Mouse (Mus musculus): ENCODE data around the gene Tgfbr1. TPM values are rescaled to one million over a fixed set of nuclear protein-coding genes. Genes with fewer than 3 reads are reported as not detected.

Tgfbr1 gene
- total and polyA plus RNA-seq, 3 experiments: 5.1 to 14.2 (median 13.8) TPM

- intact Hi-C loops (cut with DNase I): loop anchor here (5.0 kb wide), 1 partner anchor 962 kb away; no protein-coding TSS in a partner anchor
- H3K9ac ChIP-seq (ENCODE audit: low read depth, low read length): no peak overlapping the region
- H3K27me3 ChIP-seq (ENCODE audit: control insufficient read depth, insufficient read depth, low read length): no peaks in the 10 kb centered on the region
- no peak overlapping the region for H3K4me3 ChIP-seq
- 62% methylated on average over 7 of the region's 7 CpGs for WGBS
- no peak for DNase-seq
- TF ChIP-seq EP300 (IDR thresholded peaks at IDR 0.05; ENCODE audit: insufficient read depth, low read depth, low read length) (no peak), POLR2A (IDR thresholded peaks at IDR 0.05; ENCODE audit: insufficient read depth, low read depth, low read length) (no peak), CTCF (IDR thresholded peaks at IDR 0.05) (no peak)
- no peaks in the 10 kb centered on the region for H3K36me3 ChIP-seq (ENCODE audit: control insufficient read depth, insufficient read depth, low read length)
- peaks cover 1% of the 10 kb centered on the region; the same call in 1 of the 2 replicates for H3K4me1 ChIP-seq (ENCODE audit: control insufficient read depth, insufficient read depth, low read length)
- no peak overlapping the region for H3K27ac ChIP-seq
- no peaks in the 10 kb centered on the region for H3K79me2 ChIP-seq (replicated peaks; ENCODE audit: control insufficient read depth, insufficient read depth, low read length)
Measured at GRCm38 (mm10) chr4:47420191-47420590, 67.2 kb downstream of the Tgfbr1 start.

GRCm38 (mm10) chr4:47422194-47422593 is 69.2 kb downstream of the Tgfbr1 start:
- Histone ChIP-seq H3K9ac (ENCODE audit: low read depth, low read length) (no peak overlapping the region), H3K4me3 (no peak overlapping the region), H3K27me3 (ENCODE audit: control insufficient read depth, insufficient read depth, low read length) (no peaks in the 10 kb centered on the region), H3K4me1 (ENCODE audit: control insufficient read depth, insufficient read depth, low read length) (peaks cover 1% of the 10 kb centered on the region; the same call in 1 of the 2 replicates), H3K36me3 (ENCODE audit: control insufficient read depth, insufficient read depth, low read length) (no peaks in the 10 kb centered on the region), H3K27ac (no peak overlapping the region), H3K79me2 (replicated peaks; ENCODE audit: control insufficient read depth, insufficient read depth, low read length) (no peaks in the 10 kb centered on the region)
- intact Hi-C loops (cut with DNase I): loop anchor here (5.0 kb wide), 1 partner anchor 960 kb away; no protein-coding TSS in a partner anchor
- no peak for DNase-seq
- TF ChIP-seq CTCF (IDR thresholded peaks at IDR 0.05) (no peak), POLR2A (IDR thresholded peaks at IDR 0.05; ENCODE audit: insufficient read depth, low read depth, low read length) (no peak), EP300 (IDR thresholded peaks at IDR 0.05; ENCODE audit: insufficient read depth, low read depth, low read length) (no peak)
- WGBS: 28% methylated on average over 3 of the region's 3 CpGs

- 86% methylated on average over 3 of the region's 3 CpGs for WGBS
- Histone ChIP-seq H3K36me3 (ENCODE audit: control insufficient read depth, insufficient read depth, low read length) (no peaks in the 10 kb centered on the region), H3K9ac (ENCODE audit: low read depth, low read length) (no peak overlapping the region), H3K27ac (no peak overlapping the region), H3K4me1 (ENCODE audit: control insufficient read depth, insufficient read depth, low read length) (peaks cover 1% of the 10 kb centered on the region; the same call in 1 of the 2 replicates), H3K4me3 (no peak overlapping the region), H3K79me2 (replicated peaks; ENCODE audit: control insufficient read depth, insufficient read depth, low read length) (no peaks in the 10 kb centered on the region), H3K27me3 (ENCODE audit: control insufficient read depth, insufficient read depth, low read length) (no peaks in the 10 kb centered on the region)
- no peak for DNase-seq
- TF ChIP-seq CTCF (IDR thresholded peaks at IDR 0.05) (no peak), POLR2A (IDR thresholded peaks at IDR 0.05; ENCODE audit: insufficient read depth, low read depth, low read length) (no peak), EP300 (IDR thresholded peaks at IDR 0.05; ENCODE audit: insufficient read depth, low read depth, low read length) (no peak)
- intact Hi-C loops (cut with DNase I): loop anchor here (5.0 kb wide), 1 partner anchor 959 kb away; no protein-coding TSS in a partner anchor
Measured at GRCm38 (mm10) chr4:47422946-47423345, 69.9 kb downstream of the Tgfbr1 start.

- Histone ChIP-seq H3K36me3 (ENCODE audit: control insufficient read depth, insufficient read depth, low read length) (no peaks in the 10 kb centered on the region), H3K4me3 (no peak overlapping the region), H3K27ac (no peak overlapping the region), H3K4me1 (ENCODE audit: control insufficient read depth, insufficient read depth, low read length) (peaks cover under 1% of the 10 kb centered on the region; the same call in 1 of the 2 replicates), H3K9ac (ENCODE audit: low read depth, low read length) (no peak overlapping the region), H3K27me3 (ENCODE audit: control insufficient read depth, insufficient read depth, low read length) (no peaks in the 10 kb centered on the region), H3K79me2 (replicated peaks; ENCODE audit: control insufficient read depth, insufficient read depth, low read length) (no peaks in the 10 kb centered on the region)
- TF ChIP-seq POLR2A (IDR thresholded peaks at IDR 0.05; ENCODE audit: insufficient read depth, low read depth, low read length) (no peak), EP300 (IDR thresholded peaks at IDR 0.05; ENCODE audit: insufficient read depth, low read depth, low read length) (no peak), CTCF (IDR thresholded peaks at IDR 0.05) (no peak)
- no peak for DNase-seq
- WGBS: 52% methylated on average over 2 of the region's 2 CpGs
- intact Hi-C loops (cut with DNase I): loop anchor here (5.0 kb wide), 1 partner anchor 958 kb away; no protein-coding TSS in a partner anchor
Measured at GRCm38 (mm10) chr4:47424376-47424775, 71.4 kb downstream of the Tgfbr1 start.

GRCm38 (mm10) chr4:47425247-47425830 is 72.3 kb downstream of the Tgfbr1 start:
- H3K27me3 ChIP-seq (ENCODE audit: control insufficient read depth, insufficient read depth, low read length): no peaks in the 10 kb centered on the region
- intact Hi-C loops (cut with DNase I): no loop called here
- TF ChIP-seq POLR2A (IDR thresholded peaks at IDR 0.05; ENCODE audit: insufficient read depth, low read depth, low read length) (no peak), EP300 (IDR thresholded peaks at IDR 0.05; ENCODE audit: insufficient read depth, low read depth, low read length) (no peak), CTCF (IDR thresholded peaks at IDR 0.05) (no peak)
- no peak for DNase-seq
- 94% methylated on average over 16 of the region's 16 CpGs for WGBS
- H3K27ac ChIP-seq: no peak overlapping the region
- H3K36me3 ChIP-seq (ENCODE audit: control insufficient read depth, insufficient read depth, low read length): no peaks in the 10 kb centered on the region
- H3K9ac ChIP-seq (ENCODE audit: low read depth, low read length): no peak overlapping the region
- no peak overlapping the region for H3K4me3 ChIP-seq
- H3K4me1 ChIP-seq (ENCODE audit: control insufficient read depth, insufficient read depth, low read length): no peaks in the 10 kb centered on the region
- no peaks in the 10 kb centered on the region for H3K79me2 ChIP-seq (replicated peaks; ENCODE audit: control insufficient read depth, insufficient read depth, low read length)

- H3K9ac ChIP-seq (ENCODE audit: low read depth, low read length): no peak overlapping the region
- H3K36me3 ChIP-seq (ENCODE audit: control insufficient read depth, insufficient read depth, low read length): no peaks in the 10 kb centered on the region
- no peaks in the 10 kb centered on the region for H3K79me2 ChIP-seq (replicated peaks; ENCODE audit: control insufficient read depth, insufficient read depth, low read length)
- WGBS: 70% methylated on average over 3 of the region's 3 CpGs
- intact Hi-C loops (cut with DNase I): no loop called here
- no peaks in the 10 kb centered on the region for H3K27me3 ChIP-seq (ENCODE audit: control insufficient read depth, insufficient read depth, low read length)
- no peak overlapping the region for H3K4me3 ChIP-seq
- H3K27ac ChIP-seq: no peak overlapping the region
- no peak for TF ChIP-seq EP300 (IDR thresholded peaks at IDR 0.05; ENCODE audit: insufficient read depth, low read depth, low read length)
- TF ChIP-seq POLR2A (IDR thresholded peaks at IDR 0.05; ENCODE audit: insufficient read depth, low read depth, low read length): no peak
- no peak for TF ChIP-seq CTCF (IDR thresholded peaks at IDR 0.05)
- no peak for DNase-seq
- no peaks in the 10 kb centered on the region for H3K4me1 ChIP-seq (ENCODE audit: control insufficient read depth, insufficient read depth, low read length)
Measured at GRCm38 (mm10) chr4:47427606-47428005, 74.6 kb downstream of the Tgfbr1 start.

Data from heart, adult 2 months (tissue).